Mouse (Mus musculus): ENCODE data around the gene Oaz3. TPM values are rescaled to one million over a fixed set of nuclear protein-coding genes. Genes with fewer than 3 reads are reported as not detected.

Oaz3 gene
- total RNA-seq, 2 experiments from 2014 or later, result 0.41 TPM; not detected in 1

DNA sequence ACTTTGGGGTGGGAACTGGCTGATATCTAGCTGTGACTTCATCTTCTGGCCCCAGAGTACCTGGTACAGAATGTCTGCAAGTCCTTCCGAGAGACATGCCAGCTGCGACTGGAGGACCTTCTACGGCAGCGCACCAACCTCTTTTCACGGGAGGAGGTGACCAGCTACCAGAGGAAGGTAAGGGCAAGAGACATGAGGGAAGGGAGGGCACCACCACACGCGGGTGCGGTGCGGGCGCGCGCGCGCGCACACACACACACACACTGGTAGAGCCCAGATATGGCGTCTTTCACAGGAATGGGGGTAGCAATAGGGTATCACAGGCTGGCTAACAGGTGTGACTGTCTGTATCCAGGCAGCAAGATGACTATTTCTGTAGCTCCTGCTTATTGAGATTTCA lies 54.3 kb downstream of the Oaz3 start:
- DNase-seq (ENCODE audit: low spot score in 2 of 2), result no peak

DNA sequence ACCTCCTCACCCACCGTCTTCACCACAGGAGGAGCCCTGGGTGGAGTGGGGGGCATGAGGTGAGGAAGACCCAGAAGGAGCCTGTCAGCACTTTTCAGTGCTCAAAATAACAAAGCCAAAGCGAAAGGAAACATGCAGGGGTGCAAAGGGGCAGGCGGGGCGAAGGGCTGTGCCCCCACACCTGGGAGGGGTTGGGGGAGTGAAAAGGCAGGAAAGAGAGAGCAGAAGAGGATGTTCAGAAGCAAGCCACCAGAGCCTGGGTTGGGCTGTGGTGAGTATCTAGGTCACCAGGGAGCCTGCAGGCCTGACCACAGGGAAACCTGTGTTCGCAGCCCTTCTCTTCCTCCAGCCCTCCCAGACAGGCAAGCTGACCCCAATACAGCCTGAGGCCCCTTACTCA lies 55.7 kb downstream of the Oaz3 start:
- DNase-seq (ENCODE audit: low spot score in 2 of 2), result no peak

DNA sequence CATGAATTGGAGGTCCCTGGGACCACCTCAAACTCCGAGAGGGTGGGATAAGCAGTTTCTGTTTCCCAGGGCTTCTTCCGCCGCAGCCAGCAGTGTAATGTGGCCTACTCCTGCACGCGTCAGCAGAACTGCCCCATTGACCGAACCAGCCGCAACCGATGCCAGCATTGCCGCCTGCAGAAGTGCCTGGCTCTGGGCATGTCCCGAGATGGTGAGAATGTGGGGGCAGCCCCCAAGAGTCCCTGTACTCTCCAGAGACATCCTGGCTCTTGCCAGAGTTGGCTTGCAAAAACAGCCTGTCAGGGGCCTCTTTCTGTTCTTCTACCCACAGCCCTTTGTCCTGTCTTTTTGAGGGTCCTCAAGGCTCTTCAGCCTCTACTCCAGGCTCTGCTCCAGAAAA lies 56.3 kb downstream of the Oaz3 start:
- no peak for DNase-seq (ENCODE audit: low spot score in 2 of 2)

DNA sequence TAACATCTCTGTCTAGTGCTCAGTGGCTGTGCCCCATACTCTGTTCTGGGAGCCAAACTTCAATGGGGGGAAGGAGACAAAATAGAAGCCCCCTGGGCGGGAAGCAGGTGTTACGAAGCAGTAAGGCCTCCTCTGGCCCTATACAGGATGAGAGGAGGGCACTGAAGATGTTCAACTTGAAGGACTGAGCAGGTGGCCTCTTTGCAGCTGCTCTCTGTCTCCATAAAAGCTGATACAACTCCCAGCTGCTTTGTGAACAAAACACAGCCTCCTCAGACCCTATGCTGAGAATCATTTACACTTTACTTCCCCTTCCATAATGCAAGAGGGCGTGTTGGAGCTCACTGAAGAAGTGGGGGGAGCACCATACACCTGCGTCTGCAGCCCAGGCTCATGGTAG lies 57.0 kb downstream of the Oaz3 start:
- no peak for DNase-seq (ENCODE audit: low spot score in 2 of 2)

DNA sequence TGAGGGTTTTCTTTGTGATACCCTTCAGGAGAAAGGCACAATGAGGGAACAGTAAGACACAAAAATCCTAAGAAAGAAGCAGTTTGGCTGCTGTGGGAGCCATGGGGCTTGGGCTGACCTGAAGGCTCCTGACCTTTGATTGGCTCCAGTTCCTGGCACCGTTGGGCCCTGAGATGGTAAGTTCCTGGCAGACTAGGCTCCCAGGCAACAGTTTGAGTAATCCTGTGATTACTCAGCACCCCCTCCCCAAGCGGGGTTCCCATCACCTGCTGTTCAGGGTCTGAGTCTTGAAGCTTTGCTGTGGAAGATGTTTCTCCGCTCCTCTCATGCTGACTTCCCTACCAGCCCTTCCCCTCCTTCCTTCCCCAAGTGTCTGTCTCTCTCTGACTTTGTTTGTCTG lies 60.2 kb downstream of the Oaz3 start:
- no peak for DNase-seq (ENCODE audit: low spot score in 2 of 2)

Other genes with a start within 250 kb of the Oaz3 start
- gene Gm5286, start 247.2 kb downstream of the Oaz3 start, total RNA-seq (2021), result not detected
- gene Gm4778, start 179.9 kb downstream of the Oaz3 start, total RNA-seq (2021), result not detected
- 10 to 100 TPM; 25.0 to 30.5 TPM for gene Them4, start 133.8 kb downstream of the Oaz3 start, total RNA-seq (2021)
- not detected for gene Them5, start 101.8 kb downstream of the Oaz3 start, total RNA-seq (2021)
- gene C2cd4d, start 81.5 kb downstream of the Oaz3 start, total RNA-seq (2021), result under 1 TPM; 0.48 TPM
- gene Rorc, start 71.1 kb downstream of the Oaz3 start, total RNA-seq (2021), result under 1 TPM; 0.29 to 0.88 TPM
- 1 to 10 TPM; 1.3 to 1.6 TPM for gene Lingo4, start 45.4 kb downstream of the Oaz3 start, total RNA-seq (2021)
- 10 to 100 TPM; 44.7 to 46.4 TPM for gene Tdrkh, start 30.6 kb downstream of the Oaz3 start, total RNA-seq (2021)
- 10 to 100 TPM; 42.8 TPM for gene Mrpl9, start 597 bp downstream of the Oaz3 start, total RNA-seq (2021)
- gene Celf3, start 34.4 kb upstream of the Oaz3 start, total RNA-seq (2021), result 100 to 1,000 TPM; 205 to 208 TPM
- gene Riiad1, start 36.4 kb upstream of the Oaz3 start, total RNA-seq (2021), result 1 to 10 TPM; 6.0 to 7.1 TPM
- gene Snx27, start 138.8 kb upstream of the Oaz3 start, total RNA-seq (2021), result 10 to 100 TPM; 87.5 to 99.1 TPM
- gene Gm10972, start 199.2 kb upstream of the Oaz3 start, total RNA-seq (2021), result not detected
- 1 to 10 TPM; 2.1 to 2.8 TPM for gene Tuft1, start 215.0 kb upstream of the Oaz3 start, total RNA-seq (2021)
- 1 to 10 TPM in 1 of 2 experiments, not detected in 1; 1.8 TPM for gene Selenbp2, start 249.6 kb upstream of the Oaz3 start, total RNA-seq (2021)